Mouse (Mus musculus) embryo, embryonic 10 days (tissue): Measurements from ENCODE around the gene Stim2.

Experiments
- DNase-seq: peaks from one replicate; pipeline ENCODE4 v3.0.0-alpha.2; 2015; ENCODE audit warnings: low spot score

The Stim2 gene

GRCm38 (mm10) chr5:53994576-53994975, 3.7 kb upstream of the Stim2 start:
- DNase-seq = no peak

GRCm38 (mm10) chr5:53995316-53995715, 3.0 kb upstream of the Stim2 start:
- DNase-seq = peak; percentile 60

- no peak for DNase-seq
These were observed 1.5 kb upstream of the Stim2 start for GRCm38 (mm10) chr5:53996822-53997221.

GRCm38 (mm10) chr5:53998743-53999460, 603 bp downstream of the Stim2 start:
- peak; percentile 72 for DNase-seq

GRCm38 (mm10) chr5:53999461-53999770, 1.1 kb downstream of the Stim2 start:
- DNase-seq = no peak

- DNase-seq = peak; percentile 32
These were observed 1.5 kb downstream of the Stim2 start for GRCm38 (mm10) chr5:53999831-54000230.

- DNase-seq = no peak
These were observed 2.7 kb downstream of the Stim2 start for GRCm38 (mm10) chr5:54001021-54001420.

GRCm38 (mm10) chr5:54005111-54005864, 7.0 kb downstream of the Stim2 start:
- no peak for DNase-seq

- DNase-seq = no peak
These were observed 7.5 kb downstream of the Stim2 start for GRCm38 (mm10) chr5:54005865-54006225.

- DNase-seq = no peak
These were observed 8.5 kb downstream of the Stim2 start for GRCm38 (mm10) chr5:54006845-54007244.

GRCm38 (mm10) chr5:54007617-54008016, 9.3 kb downstream of the Stim2 start:
- DNase-seq = no peak

- no peak for DNase-seq
These were observed 15.0 kb downstream of the Stim2 start for GRCm38 (mm10) chr5:54013271-54013670.

- no peak for DNase-seq
These were observed 18.8 kb downstream of the Stim2 start for GRCm38 (mm10) chr5:54017143-54017542.

- DNase-seq = no peak
These were observed 20.6 kb downstream of the Stim2 start for GRCm38 (mm10) chr5:54018856-54019255.

GRCm38 (mm10) chr5:54019546-54019945, 21.2 kb downstream of the Stim2 start:
- DNase-seq = no peak

GRCm38 (mm10) chr5:54024610-54025009, 26.3 kb downstream of the Stim2 start:
- no peak for DNase-seq

- DNase-seq = no peak
These were observed 27.3 kb downstream of the Stim2 start for GRCm38 (mm10) chr5:54025630-54026029.

GRCm38 (mm10) chr5:54033217-54033616, 34.9 kb downstream of the Stim2 start:
- DNase-seq = no peak

GRCm38 (mm10) chr5:54034680-54035079, 36.4 kb downstream of the Stim2 start:
- peak; percentile 41 for DNase-seq

GRCm38 (mm10) chr5:54038615-54039014, 40.3 kb downstream of the Stim2 start:
- no peak for DNase-seq

GRCm38 (mm10) chr5:54040527-54040926, 42.2 kb downstream of the Stim2 start:
- no peak for DNase-seq

GRCm38 (mm10) chr5:54042013-54042412, 43.7 kb downstream of the Stim2 start:
- DNase-seq = no peak

- no peak for DNase-seq
These were observed 47.2 kb downstream of the Stim2 start for GRCm38 (mm10) chr5:54045523-54045922.

GRCm38 (mm10) chr5:54046432-54046831, 48.1 kb downstream of the Stim2 start:
- no peak for DNase-seq
